Mouse (Mus musculus) lung, postnatal 0 days (tissue): Measurements from ENCODE around the gene Mndal. TPM values are rescaled to one million over a fixed set of nuclear protein-coding genes. Genes with fewer than 3 reads are reported as not detected.
"Not testable (repeated sequence)": the region's sequence is repeated elsewhere in the genome, so short reads cannot be mapped to it uniquely, and the experiment has no call there.

Experiments used
- ATAC-seq: fragments of 200-750 bp; cut with Nextera tagmentation; 2 replicates; pipeline ENCODE4 v1.8.0; 2017; ENCODE audit warnings: moderate library complexity
- DNase-seq: peaks from one replicate; pipeline ENCODE4 v3.0.0-alpha.2; 2016; ENCODE audit warnings: low spot score
- H3K27ac ChIP-seq: fragments of 300-500 bp; sonication (generic); 2 replicates; pipeline ENCODE4 v1.5.1; 2014; ENCODE audit warnings: antibody characterized with exemption, mild to moderate bottlenecking, low read length, mixed read lengths
- H3K27me3 ChIP-seq: fragments of 300-500 bp; sonication (generic); replicated peaks from 2 replicates; pipeline ENCODE4 v1.6.1; 2014; ENCODE audit warnings: low read length, mixed read lengths; ENCODE audit not compliant: insufficient read depth
- H3K36me3 ChIP-seq: fragments of 300-500 bp; sonication (generic); 2 replicates; pipeline ENCODE4 v1.6.1; 2014; ENCODE audit warnings: low read length, mixed read lengths; ENCODE audit not compliant: insufficient read depth
- H3K4me1 ChIP-seq: fragments of 300-500 bp; sonication (generic); 2 replicates; pipeline ENCODE4 v1.6.1; 2014; ENCODE audit warnings: antibody characterized with exemption, low read depth, low read length, mixed read lengths; ENCODE audit not compliant: insufficient read depth
- H3K4me2 ChIP-seq: fragments of 300-500 bp; sonication (generic); replicated peaks from 2 replicates; pipeline ENCODE4 v1.6.1; 2014; ENCODE audit warnings: low read depth, mild to moderate bottlenecking, low read length, moderate library complexity, mixed read lengths
- H3K4me3 ChIP-seq: fragments of 300-500 bp; sonication (generic); 2 replicates; pipeline ENCODE4 v1.5.1; 2014; ENCODE audit warnings: low read depth, low read length
- H3K9ac ChIP-seq: fragments of 300-500 bp; sonication (generic); replicated peaks from 2 replicates; pipeline ENCODE4 v1.6.1; 2014; ENCODE audit warnings: low read depth, mild to moderate bottlenecking
- H3K9me3 ChIP-seq: fragments of 300-500 bp; sonication (generic); 2 replicates; pipeline ENCODE4 v1.6.1; 2016; ENCODE audit warnings: low read length, mixed read lengths
- CTCF ChIP-seq: IDR thresholded peaks from 2 replicates; pipeline ENCODE4 v1.5.1; 2016; ENCODE audit warnings: antibody characterized with exemption, mild to moderate bottlenecking
- EP300 ChIP-seq: IDR thresholded peaks from 2 replicates; pipeline ENCODE4 v1.6.1; 2016; ENCODE audit warnings: antibody characterized with exemption, mild to moderate bottlenecking, control low read depth
- WGBS: fragments of 180-500 bp; shearing (Covaris S2); extraction: QIAGEN DNeasy Blood & Tissue Kit; methylation state at CpG from one replicate; pipeline ENCODE4 v1.1.7; 2014; 5-methylcytosine and 5-hydroxymethylcytosine counted together
- polyA plus RNA-seq: library from polyadenylated mRNA; unstranded; fragments of >200 nt; fragmentation: Nextera tagmentation; extraction: Ambion mirVana; gene quantifications from 2 replicates; pipeline ENCODE4 v1.2.1, GENCODE M21; 2015

Gene Mndal
- polyA plus RNA-seq, 1 experiment from 2014 or later = 5.4 TPM

- no peak for TF ChIP-seq EP300
- no peak for TF ChIP-seq CTCF
- DNase-seq = no peak
- WGBS = 83% methylated on average over 2 of the region's 2 CpGs
- Histone ChIP-seq H3K27me3 (no peaks in the 10 kb centered on the region), H3K36me3 (no peaks in the 10 kb centered on the region), H3K4me2 (no peak overlapping the region), H3K4me1 (no peaks in the 10 kb centered on the region), H3K4me3 (no peak overlapping the region), H3K9ac (no peak overlapping the region), H3K27ac (no peak overlapping the region), H3K9me3 (no peaks in the 10 kb centered on the region)
- no peak for ATAC-seq
Measured at GRCm38 (mm10) chr1:173911808-173912464, 30.4 kb downstream of the Mndal start.

GRCm38 (mm10) chr1:173908390-173908789, 33.9 kb downstream of the Mndal start:
- not testable (repeated sequence) for DNase-seq, H3K27ac ChIP-seq, H3K9me3 ChIP-seq, H3K36me3 ChIP-seq, ATAC-seq, H3K9ac ChIP-seq, H3K27me3 ChIP-seq, H3K4me1 ChIP-seq, H3K4me3 ChIP-seq, H3K4me2 ChIP-seq

GRCm38 (mm10) chr1:173905885-173906284, 36.4 kb downstream of the Mndal start:
- not testable (repeated sequence) for DNase-seq, H3K9me3 ChIP-seq, H3K36me3 ChIP-seq

DNA sequence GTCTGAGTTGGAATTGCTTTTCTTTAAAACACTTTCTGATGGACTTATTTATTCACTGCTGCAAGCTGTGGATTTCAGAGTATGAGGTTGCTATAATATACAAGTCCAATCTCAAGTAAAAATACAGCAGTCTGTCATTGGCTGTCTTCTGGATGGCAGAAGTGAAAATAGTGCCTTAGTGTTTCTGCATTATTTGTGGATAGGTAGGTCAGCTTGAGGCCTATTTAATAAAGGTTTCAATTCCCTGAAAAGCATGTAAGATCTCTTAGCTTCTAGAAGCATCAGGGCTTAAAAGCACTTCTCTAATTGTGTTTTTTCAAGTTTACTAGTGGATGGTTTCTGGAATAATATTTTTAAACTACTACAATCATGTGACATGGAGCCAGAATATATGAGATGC, 52.5 kb downstream of the Mndal start:
- not testable (repeated sequence) for H3K9me3 ChIP-seq, H3K36me3 ChIP-seq, H3K4me1 ChIP-seq, H3K9ac ChIP-seq, H3K4me3 ChIP-seq, H3K27ac ChIP-seq, H3K27me3 ChIP-seq, ATAC-seq, H3K4me2 ChIP-seq, DNase-seq

More at GRCm38 (mm10) chr1:173905885-173906284, 36.4 kb downstream of the Mndal start:
- H3K4me2 ChIP-seq, ATAC-seq, H3K4me1 ChIP-seq, H3K27ac ChIP-seq, H3K27me3 ChIP-seq, H3K9ac ChIP-seq, H3K4me3 ChIP-seq: not testable (repeated sequence)
- WGBS = 80% methylated on average over 3 of the region's 4 CpGs

DNA sequence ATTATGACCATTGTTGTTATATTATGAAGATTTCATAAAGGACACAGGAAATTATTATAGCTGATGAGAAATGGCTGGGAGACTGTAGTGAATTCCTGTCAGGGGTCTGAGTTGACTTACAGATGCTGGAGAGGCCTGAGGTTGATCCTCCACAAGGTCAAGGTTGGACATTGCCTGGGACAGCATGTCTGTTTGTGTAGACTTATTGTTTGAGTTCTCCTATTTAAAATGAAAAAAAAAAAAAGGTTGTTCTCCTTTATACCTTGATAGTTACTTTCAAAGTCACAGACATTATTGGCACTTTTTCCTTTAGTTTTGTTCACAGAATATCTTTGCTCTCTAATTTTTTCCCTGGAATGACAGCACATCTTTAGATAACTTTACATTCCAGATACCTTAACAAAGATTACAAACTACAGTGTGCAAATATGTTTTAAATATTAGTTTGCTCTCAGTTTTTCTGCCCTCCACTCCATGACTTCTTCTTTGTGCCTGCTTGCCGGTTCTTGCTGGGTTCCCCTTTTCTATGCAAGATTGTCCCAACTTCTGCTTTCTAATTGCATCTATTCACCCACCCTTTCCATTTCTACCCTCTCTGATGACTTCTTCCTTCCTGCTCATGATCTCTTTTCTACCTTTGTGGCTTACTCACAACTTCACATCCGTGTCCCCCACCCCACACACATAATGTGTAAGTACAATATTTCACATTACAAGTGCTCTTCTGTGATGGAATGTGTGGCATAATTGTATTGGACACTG, 55.1 kb downstream of the Mndal start:
- not testable (repeated sequence) for DNase-seq, H3K27me3 ChIP-seq, H3K9ac ChIP-seq, ATAC-seq, H3K9me3 ChIP-seq, H3K4me1 ChIP-seq, H3K4me2 ChIP-seq, H3K36me3 ChIP-seq, H3K4me3 ChIP-seq, H3K27ac ChIP-seq
- no CpG with 5 or more reads among the region's 2 CpGs for WGBS

- 41% methylated on average over 3 of the region's 3 CpGs for WGBS
- H3K4me1 ChIP-seq, ATAC-seq, DNase-seq, H3K27ac ChIP-seq, H3K36me3 ChIP-seq, H3K9ac ChIP-seq, H3K27me3 ChIP-seq, H3K4me2 ChIP-seq, H3K4me3 ChIP-seq, H3K9me3 ChIP-seq: not testable (repeated sequence)
Measured at GRCm38 (mm10) chr1:173880004-173880666, 62.2 kb downstream of the Mndal start.

- not testable (repeated sequence) for ATAC-seq, H3K36me3 ChIP-seq, H3K4me2 ChIP-seq, H3K27me3 ChIP-seq, H3K4me3 ChIP-seq, DNase-seq, H3K9me3 ChIP-seq, H3K9ac ChIP-seq, H3K27ac ChIP-seq, H3K4me1 ChIP-seq
- 59% methylated on average over 5 of the region's 5 CpGs for WGBS
Measured at GRCm38 (mm10) chr1:173879225-173879987, 62.9 kb downstream of the Mndal start.

DNA sequence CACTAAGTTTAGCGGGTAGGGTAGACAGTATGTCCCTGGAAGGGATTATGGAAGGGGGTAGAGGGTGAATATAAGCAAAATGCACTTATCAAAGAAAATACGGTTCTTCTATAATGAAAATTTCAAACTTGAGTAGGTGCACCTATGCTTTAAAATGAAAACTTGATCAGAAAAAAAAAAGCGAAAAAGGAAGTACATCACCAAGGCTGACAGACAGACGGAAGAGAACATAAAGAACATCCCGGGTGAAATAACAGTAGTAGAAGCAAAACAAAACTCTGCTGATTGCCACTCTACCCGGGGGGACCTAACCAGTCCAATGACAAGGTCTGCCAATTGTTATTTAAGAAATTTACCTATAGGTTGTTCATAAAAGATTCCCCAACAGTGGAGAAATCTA, 64.0 kb downstream of the Mndal start:
- not testable (repeated sequence) for H3K4me1 ChIP-seq, H3K4me2 ChIP-seq, H3K9ac ChIP-seq, H3K9me3 ChIP-seq, H3K4me3 ChIP-seq, H3K27me3 ChIP-seq, DNase-seq, ATAC-seq, H3K36me3 ChIP-seq, H3K27ac ChIP-seq
- WGBS = 82% methylated on average over 6 of the region's 6 CpGs

GRCm38 (mm10) chr1:173877125-173877524, 65.2 kb downstream of the Mndal start:
- H3K4me2 ChIP-seq, H3K36me3 ChIP-seq, H3K9ac ChIP-seq, H3K9me3 ChIP-seq, ATAC-seq, H3K27ac ChIP-seq, H3K4me1 ChIP-seq, DNase-seq, H3K4me3 ChIP-seq, H3K27me3 ChIP-seq: not testable (repeated sequence)
- WGBS = 83% methylated on average over 1 of the region's 1 CpGs
